Mouse (Mus musculus) liver, adult 2 months (tissue): ENCODE data around the gene Chst14.

Source experiments
- CTCF ChIP-seq: fragments of 200-500 bp; IDR thresholded peaks from 2 replicates; pipeline ENCODE4 v1.5.1; 2011; ENCODE audit warnings: low read depth, low read length, control low read depth
- POLR2A ChIP-seq: fragments of 200-500 bp; IDR thresholded peaks from 2 replicates; pipeline ENCODE4 v1.6.1; 2011; ENCODE audit warnings: low read length, control low read depth; ENCODE audit not compliant: insufficient read depth; ENCODE audit errors: extremely low read depth

- TF ChIP-seq CTCF, result no peak
- TF ChIP-seq POLR2A, result no peak
These were observed 23.4 kb downstream of the Chst14 start for GRCm38 (mm10) chr2:118949699-118950098.
